Mouse (Mus musculus) erythroid progenitor cell, adult 5-6 weeks (primary cell): ENCODE measurements around the gene Tac2. TPM values are rescaled to one million over a fixed set of nuclear protein-coding genes. Genes with fewer than 3 reads are reported as not detected.

Experiments
- ATAC-seq: replicated peaks from 2 replicates; pipeline ENCODE4 v1.8.0; 2016; ENCODE audit warnings: moderate number of reproducible peaks, mild to moderate bottlenecking, moderate TSS enrichment, inconsistent platforms; ENCODE audit not compliant: poor library complexity, low FRiP score, severe bottlenecking
- total RNA-seq, 2 experiments: library from RNA; stranded (forward) in 1 of 2; stranded (reverse) in 1 of 2; fragments of 150-400 nt in 1 of 2; fragments of 186-747, 209-891 nt in 1 of 2; gene quantifications; 2 replicates each; pipeline versions ENCODE4 v1.2.3 to v1.2.4; 2015 to 2017; ENCODE audit warnings: low replicate concordance in 2 of 2

Tac2 gene
- total RNA-seq (2015; ENCODE audit: low replicate concordance): 51.1 and 56.6 TPM in 2 replicates
- total RNA-seq (2017; ENCODE audit: low replicate concordance): 20.4 and 22.6 TPM in 2 replicates

DNA sequence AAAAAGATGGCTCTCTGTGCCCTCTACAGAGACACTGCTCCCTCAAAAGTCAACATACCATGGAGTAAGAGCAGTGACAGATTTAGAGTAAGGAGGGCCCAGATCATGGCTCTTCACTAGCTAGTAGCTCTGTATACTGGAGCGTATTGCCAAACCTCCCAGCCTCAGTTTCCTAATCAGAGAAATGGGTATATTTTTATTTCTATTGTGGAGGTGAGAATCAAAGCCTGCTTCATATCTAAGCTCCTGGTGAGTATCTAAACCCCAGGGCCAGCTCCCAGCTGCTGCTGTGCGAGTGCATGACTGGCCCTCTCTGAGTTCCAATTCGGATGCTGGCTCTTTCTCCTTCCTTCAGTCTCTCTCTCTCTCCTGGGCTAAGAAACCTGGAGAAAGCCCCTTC is at the start of gene Tac2:
Tac2 (plus strand) TSS at position 301 of the 400 bp plus-strand sequence.
- no peak for ATAC-seq

DNA sequence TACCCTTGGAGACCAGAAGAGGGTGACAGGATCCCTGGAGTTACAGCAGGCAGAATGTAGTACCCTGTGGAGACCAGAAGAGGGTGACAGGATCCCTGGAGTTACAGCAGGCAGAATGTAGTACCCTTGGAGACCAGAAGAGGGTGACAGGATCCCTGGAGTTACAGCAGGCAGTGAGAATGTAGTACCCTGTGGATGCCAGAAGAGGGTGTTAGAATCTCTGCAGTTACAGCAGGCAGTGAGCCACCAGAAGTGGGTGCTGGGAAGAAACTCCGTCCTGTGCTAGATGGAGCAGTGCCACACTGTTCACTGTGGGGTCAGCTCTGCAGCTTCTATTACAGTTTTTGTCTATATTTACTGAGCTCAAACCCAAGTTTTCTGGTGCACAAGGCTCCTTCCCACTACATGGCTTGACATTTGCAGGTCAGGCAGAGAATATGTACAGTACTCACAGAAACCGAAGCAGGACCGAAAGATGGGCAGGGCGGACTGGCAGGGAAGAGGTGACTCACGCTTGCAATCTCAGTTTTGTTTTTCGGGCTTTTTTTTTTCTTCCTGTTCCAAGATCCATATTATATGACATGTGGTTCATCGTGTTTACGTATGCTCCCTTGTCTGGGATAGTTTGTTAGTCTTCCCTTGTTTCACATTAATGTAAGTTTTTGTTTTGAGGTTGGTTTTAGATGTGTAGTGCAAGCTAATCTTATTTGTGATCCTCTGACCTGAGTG is 49.3 kb upstream of the Tac2 start:
- peak; percentile 75 for ATAC-seq

DNA sequence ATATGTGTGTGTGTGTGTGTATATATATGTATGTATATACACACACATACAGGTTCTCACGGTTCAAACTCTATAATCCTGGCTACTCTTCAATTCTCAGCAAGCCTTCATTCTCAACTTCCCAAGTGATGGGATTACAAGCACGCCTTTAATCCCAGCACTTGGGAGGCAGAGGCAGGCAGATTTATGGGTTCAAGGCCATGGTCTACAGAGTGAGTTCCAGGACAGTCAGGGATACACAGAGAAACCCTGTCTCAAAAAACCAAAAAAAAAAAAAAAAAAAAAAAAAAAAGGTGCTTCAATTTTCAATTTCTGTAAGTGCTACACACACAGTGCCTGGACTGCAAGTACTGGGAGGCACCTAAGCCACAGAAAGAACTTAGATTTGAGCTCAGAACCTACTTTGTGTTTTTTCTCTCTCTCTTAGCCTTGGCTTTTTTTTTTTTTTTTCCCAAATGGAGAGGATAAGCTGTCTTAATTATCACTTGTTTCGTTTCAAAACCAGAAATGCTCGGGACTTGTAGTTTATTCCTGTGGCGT is 48.3 kb upstream of the Tac2 start:
- ATAC-seq: no peak

DNA sequence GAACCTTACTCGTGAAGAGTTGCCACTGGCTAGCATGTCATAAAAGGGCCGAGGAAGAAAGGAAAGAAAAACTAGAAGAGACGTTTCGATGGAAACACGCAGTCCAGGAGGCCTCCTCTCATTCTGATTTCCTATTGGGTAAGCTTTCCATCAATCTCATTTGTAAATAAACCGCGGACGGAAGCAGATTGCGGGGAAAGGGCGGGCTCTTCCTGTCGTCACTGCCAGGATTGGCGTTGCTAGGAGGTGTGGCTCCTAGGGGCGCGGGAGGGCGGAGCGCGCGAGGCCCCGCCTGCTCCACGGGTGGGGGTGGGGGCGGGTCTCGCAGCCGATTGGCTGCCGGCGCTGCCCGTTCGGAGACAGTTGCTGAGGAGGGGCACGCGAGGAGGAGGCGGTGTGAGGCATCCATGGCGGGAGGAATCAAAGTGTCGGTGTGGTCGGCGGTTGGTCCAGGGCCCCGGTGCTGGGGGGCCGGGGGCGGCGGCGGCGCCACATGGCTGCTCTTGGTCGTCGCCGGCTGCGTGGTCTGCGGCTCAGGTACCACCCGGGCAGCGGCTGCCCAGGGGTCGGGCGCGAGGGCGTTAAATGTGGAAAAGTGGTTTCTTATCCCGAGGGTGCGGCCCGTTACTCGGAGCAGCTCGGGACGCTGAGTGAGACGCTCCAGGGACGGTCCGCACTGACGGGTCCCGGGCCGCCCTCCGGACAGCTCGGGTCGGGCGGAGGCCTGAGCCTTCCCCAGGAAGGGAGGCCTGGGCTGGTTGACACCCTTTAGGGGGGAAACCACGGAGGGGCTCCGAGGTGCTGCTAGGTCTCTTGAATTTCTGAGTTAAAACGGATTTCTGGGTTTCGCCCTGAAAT is 47.4 kb upstream of the Tac2 start:
- ATAC-seq: peak; percentile 87

DNA sequence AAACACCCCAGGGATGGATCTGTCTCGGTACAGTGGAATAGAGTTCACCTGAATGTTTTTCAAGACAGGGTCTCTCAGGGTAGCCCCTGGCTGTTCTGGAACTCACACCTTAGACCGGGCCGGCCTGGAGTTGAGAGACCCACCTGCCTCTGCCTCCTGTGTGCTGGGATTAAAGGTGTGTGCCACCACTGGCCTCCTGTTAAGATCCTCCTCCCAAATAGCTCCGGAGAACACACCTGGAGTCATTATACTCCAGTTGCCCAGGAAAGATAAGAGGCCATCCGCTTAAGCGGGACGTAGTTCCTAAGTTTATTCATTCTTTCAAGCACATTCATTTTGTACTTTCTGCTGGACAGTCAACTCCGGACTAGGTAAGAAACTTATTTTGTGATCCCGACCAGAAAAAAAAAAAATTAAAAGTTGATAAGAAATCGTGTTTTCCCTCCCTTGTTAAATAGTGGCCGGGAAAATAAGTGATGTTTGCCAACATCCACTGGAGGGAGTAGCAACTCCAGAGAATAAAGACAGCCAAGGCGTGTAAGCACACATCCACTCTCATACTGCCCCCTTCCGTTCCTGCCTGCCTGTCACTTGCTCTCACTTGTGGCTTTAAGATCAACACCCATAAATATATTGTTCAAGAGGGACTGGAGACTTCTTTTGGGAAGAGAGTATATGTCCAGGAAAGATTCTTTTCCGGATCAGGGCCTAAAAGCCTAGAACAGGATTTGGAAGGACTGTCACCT is 46.5 kb upstream of the Tac2 start:
- peak; percentile 58 for ATAC-seq

DNA sequence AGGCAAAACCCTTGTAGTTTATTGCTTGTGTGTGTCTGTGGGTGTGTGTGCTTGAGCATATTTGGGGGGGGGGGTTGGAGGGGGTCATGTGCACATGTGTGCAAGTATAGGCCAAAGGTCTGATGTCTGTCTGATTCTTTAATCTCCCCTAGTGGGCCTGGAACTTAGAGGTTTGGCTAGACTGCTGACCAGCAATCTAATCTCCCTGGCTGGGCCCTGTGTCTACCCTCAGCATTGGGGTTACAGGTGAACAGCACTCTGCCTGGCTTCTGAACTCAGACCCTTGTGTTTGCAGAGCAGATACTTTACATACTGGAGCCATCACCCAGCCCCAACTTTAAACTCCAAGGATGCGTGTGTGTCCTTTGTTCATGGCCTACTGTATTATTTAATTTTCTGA is 45.1 kb upstream of the Tac2 start:
- ATAC-seq: no peak

DNA sequence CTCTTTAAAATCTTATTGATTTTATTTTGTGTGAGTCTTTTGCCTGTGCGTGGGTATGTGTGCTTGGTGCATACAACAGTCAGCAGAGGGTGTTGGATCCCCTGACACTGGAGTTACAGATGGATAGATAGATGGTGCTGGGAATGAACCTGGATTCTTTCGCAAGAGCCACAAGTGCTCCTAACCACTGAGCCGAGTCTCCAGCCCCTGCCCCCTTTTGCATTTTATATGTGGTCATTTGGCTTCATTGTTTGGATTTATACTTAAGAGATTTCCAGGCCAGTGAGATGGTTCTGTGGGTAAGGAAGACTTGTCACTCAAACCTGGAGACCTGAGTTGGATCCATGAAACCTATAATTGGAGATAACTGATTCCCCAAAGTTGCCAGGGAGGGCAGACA is 44.4 kb upstream of the Tac2 start:
- no peak for ATAC-seq

DNA sequence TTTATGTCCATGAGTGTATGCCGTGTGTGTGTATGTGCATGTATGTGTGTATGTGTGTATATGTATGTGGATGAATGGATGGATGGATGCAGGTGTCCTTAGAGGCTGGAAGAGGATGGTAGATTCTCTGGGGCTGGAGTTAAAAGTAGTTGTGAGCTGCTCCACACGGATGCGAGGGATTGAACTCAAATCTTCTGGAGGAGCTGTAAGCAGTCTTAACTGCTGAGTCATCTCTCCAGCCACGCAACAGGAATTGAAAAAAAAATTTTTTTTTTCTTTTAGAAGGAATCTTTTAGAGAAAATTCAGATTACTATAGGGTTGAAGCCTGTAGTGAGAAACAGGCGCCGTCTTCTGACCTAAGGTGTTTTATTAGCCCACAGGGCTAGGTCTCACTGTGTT is 41.4 kb upstream of the Tac2 start:
- no peak for ATAC-seq

DNA sequence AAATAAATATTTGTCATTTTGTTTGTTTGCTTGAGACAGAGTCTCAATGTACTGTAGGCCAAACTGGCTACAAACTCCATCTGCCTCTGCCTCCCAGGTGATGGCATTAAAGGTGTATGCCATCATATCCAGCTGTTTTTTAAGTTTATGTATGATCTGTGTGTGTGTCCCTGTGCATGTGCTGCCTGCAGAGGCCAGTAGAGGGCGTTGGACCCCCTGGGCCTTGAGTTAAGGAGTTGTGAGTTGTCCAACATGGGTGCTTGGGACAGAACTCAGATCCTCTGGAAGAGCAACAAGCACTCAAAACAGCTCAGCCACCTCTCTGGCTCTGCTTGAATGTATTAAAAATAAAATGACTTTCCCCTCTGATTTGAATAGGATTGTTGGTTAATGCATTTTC is 33.2 kb upstream of the Tac2 start:
- ATAC-seq: no peak

DNA sequence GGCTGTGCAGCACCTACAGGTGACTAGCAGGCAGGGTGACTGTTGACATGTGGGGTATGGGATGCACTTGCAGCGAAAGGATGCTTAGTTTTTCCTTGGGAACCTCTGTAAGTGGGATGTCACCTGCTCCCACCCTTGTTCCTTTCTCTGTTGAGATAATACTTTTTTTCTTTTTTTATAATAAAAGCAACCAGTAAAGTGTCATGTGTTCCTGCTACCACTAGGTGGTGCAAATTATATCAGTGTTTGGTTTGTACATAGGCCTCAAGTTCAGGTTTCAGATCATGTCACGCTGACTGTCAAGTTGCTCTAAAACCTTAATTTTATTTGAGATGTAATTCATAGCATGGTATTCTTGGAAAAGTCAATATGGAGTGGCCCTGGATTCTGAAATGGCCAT is 29.6 kb upstream of the Tac2 start:
- ATAC-seq: peak; percentile 73

DNA sequence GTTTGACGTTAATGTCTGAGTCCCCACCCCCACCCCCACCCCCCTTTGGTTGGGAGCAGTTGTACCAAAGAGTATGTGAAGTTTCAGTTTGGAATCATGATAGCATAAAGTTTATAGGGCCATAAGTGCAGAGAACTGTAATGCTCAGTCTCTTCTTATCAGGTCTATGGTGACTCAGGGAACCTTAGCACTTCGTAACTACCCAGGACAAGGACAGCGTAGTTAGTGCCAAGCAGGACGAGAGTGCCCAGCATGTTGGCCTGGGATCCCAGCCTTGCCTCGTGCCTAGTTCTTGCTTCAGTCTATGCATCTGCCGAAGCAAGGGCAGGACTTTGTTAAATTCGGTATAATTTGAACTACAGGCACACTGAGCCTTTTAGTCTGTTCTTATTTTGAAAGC is 28.5 kb upstream of the Tac2 start:
- ATAC-seq: no peak

DNA sequence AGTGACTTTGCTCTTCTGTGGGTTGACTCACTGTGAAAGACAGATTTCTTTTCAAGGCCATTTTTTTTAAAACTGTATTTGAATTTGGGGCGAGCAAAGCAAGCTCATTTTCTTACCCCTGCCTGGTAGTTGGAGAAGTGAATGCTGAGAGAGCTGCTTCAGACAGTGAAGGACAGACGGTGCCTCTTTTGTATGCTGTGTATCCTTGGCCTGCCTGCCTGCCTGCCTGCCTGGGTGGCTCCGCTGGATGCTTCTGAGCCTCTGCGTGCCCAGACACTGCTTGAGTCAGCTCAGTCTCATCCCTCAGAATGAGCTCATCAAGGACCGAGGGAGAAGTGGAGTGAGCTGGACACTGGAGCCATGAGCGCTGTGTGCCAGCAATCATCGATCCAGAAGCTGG is 25.3 kb upstream of the Tac2 start:
- no peak for ATAC-seq

DNA sequence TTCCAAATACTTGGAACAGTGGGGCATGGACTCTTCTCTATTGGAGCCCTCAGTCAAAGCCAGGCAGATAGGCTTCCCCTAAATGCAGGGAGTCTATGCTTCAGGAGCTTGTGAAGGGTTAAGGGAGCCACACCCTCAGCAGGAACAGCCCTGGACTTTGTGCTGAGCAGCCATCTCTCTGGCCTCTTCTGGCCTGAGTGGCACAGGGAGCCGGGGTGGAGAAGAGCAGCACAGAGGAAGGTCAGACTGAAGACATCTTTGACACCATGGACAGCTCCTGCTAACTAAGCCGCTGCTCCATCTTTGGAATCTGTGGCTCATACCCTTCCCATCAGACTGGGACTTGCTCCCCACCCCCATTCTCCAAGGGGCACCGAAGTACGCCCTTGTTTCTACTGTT is 21.0 kb upstream of the Tac2 start:
- no peak for ATAC-seq

DNA sequence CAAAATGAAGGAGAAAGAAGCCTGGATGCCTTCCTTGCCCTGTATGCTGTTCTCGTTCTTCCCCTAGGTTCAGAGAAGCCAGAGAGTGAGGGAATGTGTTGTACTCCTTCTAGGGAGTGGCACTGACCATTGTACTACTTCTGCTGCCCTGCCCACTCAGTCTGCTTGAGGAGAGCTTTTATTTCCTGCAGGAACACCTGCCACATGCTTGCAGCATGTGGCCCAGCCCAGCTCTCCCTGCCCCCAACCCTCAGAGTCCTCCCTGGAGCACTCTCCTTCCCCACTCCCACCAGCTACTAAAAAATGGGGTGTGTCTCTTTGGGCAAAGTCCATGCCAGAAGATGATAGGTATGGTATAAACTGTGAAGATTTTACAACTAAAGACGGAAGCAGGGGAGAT is 20.0 kb upstream of the Tac2 start:
- no peak for ATAC-seq

DNA sequence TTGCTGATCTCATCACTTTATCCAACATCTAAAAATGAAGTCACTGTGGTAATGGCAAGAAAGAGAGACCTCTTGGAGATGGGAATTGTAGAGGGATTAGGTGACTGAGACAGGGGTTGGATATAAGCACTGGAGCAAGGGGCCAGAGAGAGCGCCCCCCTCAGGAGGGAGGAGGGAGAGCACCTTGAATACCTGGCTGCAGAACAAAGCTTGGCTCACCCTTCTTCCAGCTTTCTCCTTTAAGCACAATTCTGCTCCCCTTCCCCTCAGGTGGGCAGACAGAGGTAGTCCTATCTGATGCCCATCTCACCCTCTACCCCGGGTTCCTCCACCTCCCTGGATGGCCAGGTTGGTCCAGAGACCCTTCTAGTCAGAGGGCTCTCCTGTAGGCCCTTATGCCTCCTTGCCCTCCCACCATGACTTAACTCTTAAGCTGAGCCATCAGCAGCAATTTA is 19.5 kb upstream of the Tac2 start, which contains the start of gene Myo1a:
Myo1a (plus strand) TSS at position 405 of the 455 bp plus-strand sequence.
- no peak for ATAC-seq

DNA sequence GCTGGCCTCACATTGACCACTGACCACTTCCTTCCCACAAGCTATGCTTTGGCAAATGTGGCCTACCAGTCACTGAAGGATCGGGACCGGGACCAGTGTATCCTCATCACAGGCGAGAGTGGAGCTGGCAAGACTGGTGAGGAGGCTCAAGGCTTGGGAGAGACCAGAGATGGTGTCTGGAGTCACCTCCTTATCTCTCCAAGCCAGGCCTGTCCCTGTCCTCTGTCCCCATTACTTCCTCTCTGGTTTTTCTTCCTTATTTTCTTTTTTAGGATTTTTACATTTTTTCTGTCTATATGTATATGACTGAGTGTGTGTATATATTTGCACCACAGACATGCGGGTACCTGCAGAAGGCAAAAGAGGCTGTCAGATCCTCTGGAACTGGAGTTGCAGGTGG is 18.5 kb upstream of the Tac2 start:
- ATAC-seq: no peak

DNA sequence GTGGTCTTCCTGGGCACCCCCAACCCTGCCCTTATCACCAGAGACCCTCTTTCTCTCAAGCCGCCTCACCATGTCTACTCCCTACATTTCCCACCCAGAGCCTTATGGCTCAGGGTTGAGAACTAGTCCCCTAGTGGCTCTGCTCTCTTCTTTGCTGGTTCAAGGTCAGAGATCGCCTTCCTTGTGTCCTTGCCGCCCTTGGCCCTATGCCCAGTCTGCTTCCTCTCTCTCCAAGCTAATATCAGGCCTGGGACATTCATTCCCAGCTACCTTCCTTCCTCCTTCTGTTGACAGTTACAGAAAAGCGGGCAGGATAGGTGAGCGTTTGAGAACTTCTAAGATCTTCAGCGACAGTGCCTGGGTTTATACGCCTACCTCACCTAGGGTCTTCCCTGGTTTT is 16.6 kb upstream of the Tac2 start:
- no peak for ATAC-seq

DNA sequence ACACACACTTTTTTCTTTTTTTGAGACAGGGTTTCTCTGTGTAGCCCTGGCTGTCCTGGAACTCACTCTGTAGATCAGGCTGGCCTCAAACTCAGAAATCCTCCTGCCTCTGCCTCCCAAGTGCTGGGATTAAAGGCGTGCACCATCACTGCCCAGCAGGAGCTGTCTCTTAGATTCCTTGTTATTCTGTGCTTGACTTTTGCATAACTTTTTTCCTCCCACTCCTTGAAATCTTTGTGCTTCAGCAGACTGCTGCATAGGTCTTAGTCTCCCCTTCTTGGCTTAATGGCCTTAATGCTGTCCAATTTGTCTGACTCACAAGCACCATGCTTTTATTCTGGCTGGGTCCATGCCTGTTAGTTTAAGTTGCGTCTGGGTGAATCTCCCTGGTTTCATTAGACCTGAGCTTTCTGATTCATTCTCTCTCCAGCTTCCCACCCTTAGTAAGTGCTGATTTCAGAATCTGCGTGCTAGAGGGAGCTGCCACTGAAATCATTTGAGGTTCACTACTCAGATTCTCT is 15.4 kb upstream of the Tac2 start:
- no peak for ATAC-seq

DNA sequence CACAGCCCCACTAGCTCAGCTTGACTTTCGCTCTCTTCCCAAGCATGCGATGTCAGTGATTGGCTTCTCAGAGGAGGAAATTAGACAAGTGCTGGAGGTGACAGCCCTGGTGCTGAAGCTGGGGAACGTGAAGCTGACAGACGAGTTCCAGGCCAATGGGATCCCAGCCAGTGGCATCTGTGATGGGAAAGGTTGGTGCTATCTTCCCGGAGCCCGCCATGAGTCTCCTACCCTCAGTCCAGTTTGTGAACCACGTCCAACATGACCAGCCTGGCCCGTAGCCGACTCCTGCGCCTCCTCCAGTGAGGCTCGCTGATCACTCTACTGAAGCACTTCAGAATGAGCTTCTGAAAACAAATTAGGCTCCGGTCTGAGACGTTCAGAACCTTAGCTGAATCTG is 13.9 kb upstream of the Tac2 start:
- no peak for ATAC-seq

DNA sequence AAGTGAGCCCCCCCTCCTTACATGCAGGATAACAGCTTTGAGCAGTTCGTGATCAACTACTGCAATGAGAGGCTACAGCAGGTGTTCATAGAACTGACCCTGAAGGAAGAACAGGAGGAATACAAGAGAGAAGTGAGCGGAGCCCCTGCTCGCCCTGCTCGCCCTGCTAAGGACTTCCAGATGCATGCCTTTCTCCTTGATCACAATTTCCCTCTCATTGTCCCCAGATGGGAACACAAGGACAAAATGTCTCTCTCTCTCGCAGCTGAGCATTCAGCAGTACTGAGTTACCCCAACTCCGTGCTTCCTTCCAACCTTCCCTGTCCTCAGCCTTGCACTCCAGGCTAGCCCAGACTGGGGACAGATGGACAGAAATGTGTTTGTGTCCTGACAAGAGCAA is 11.5 kb upstream of the Tac2 start:
- no peak for ATAC-seq
